Mouse (Mus musculus) cerebellum, adult 9-10 months (tissue): ENCODE measurements at regions not wholly inside any gene's neighbourhood (a gene's known extent, or its start where the extent isn't known, plus 50 kb on each side); places are given as distances from the start of the nearest gene placed in this dataset.

Experiments
- DNase-seq: peaks from one replicate; pipeline ENCODE4 v3.0.0; 2022

DNA sequence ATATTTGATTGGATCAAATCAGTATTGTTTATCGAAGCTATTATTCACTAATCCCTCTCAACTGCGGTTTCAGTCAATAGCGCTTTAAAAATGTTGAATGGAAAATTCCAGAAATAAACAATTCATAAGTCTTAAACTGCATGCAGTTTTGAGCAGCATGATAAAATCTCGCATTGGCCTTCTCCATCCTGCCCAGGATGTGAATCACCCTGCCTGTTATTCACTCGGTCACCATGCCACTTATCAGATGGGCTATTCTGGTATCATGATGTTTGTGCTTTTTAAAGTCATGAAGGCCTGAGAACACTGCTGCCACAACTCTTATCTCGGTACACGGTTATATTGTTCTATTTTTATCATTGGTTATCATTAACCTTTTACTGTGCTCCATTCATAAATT is 238.3 kb downstream of the Papss1 start:
- no peak for DNase-seq

GRCm38 (mm10) chr3:131808127-131808526 is 243.6 kb downstream of the Papss1 start:
- no peak for DNase-seq

DNA sequence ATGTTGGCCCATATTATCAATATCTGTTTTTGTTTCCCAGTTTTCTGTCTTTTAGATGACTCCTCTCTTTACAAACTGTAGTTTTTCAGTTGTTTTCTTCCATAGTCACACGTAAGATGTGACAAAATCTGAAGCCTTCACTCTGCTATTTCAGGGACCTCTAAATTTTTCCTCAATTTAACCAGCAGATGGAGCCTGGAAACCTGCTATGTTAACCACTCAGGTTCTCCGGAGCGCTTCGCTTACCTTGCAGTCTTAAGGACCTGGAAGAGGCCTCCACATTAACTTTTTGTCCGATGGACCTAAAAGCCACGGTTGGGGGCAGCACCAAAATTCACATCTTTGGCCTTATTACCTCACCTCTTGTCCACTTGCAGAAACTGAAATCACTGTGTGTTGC is 248.4 kb downstream of the Papss1 start:
- DNase-seq, result no peak

GRCm38 (mm10) chr3:131818806-131819205 is 254.2 kb downstream of the Papss1 start:
- DNase-seq, result no peak

GRCm38 (mm10) chr3:131857442-131857841 is 227.7 kb upstream of the Dkk2 start:
- no peak for DNase-seq

- DNase-seq, result no peak
Measured at GRCm38 (mm10) chr3:131859083-131859482, 226.0 kb upstream of the Dkk2 start.

DNA sequence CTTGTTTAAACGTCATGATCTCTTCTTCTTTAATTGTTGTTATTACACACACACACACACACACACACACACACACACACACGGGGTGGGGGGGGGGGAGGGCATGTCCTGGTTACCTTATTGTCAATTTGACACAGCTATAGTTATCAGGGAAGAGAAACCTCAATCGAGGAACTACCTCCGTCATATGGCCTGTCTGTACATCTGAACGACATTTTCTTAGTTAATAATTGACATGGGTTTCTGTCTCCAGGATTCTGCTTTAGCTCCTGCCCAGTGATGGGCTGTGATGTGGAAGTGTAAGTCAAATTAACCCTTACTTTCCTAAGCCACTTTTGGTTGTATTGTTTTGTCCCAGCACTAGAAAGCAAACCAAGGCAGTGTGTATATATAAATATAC is 220.0 kb upstream of the Dkk2 start:
- no peak for DNase-seq

- DNase-seq, result no peak
Measured at GRCm38 (mm10) chr3:131867266-131867665, 217.8 kb upstream of the Dkk2 start.

GRCm38 (mm10) chr3:131868219-131868964 is 216.7 kb upstream of the Dkk2 start:
- DNase-seq, result no peak

DNA sequence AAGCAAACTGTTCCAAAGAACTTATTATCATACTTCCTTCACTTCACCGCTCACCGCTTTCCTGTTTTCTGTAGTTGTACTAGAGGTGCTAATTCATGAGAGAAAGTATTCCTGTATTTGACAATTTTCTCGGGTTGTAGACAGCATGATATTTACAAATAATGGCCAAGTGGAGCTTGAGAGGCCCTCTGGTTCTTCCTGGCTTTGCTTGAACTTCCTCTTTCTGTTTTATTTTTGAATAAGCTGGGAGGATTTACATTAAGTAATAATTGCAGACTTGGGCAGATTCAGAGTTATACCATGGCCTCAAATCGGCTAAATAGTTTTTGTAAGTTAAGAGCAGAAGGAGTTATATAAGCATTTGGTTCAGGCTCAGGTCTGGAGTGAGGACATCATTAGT is 215.8 kb upstream of the Dkk2 start:
- no peak for DNase-seq

DNA sequence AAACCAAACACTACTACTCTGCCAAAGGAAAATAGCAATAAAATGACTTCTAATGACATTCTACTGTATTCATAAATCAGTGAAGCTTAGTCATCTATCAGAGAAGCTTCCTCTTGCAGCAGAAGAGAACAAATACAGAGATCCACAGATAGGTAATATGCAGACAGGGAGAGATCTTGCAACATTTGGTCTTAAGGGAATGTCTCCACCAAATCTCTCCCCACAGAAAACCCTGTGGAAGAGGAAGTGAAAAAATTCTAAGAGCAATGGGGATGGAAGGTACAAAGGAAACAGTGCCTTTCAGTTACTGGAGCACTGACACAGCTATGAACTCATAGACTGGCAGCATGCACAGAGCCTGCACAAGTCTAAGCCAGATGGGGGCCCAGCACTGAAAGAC is 202.4 kb upstream of the Dkk2 start:
- DNase-seq, result no peak

DNA sequence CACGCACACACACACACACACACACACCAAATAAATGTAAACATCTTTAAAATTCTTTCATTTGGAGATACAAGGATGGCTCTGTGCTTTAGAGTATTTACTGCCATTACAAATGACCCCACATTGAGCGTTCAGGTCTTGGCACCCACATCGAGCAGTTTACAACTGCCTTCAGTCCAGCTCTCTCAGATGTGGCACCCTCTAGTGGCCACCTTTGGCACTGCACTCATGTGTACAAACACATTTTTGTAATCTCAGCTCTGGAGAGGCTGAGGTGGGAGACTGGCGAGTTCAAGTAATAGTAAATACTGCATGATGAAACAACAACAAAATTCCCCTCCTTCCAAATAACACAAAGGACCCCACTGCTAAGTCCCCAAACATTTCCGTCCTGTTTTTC is 198.6 kb upstream of the Dkk2 start:
- DNase-seq, result no peak

DNA sequence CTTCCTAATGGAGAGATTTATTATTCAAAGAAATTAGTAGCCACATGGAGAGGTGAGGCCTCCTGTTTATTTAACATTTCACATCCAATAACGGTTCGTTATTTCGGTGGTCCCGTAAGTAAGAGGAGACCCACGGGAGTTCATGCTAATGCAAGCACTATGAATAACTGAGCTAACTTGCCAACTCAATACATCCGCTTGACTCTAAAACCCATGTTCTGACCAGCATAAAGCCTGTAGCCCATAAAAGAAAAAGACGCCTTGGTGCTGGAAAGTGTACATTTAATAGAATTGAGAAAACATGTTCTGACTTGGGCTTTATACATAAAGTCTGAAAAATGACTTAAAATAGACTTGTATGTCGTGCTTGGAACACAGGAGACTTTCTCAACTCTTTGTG is 198.1 kb upstream of the Dkk2 start:
- DNase-seq, result no peak

GRCm38 (mm10) chr3:131887670-131888069 is 197.4 kb upstream of the Dkk2 start:
- no peak for DNase-seq

- DNase-seq, result no peak
Measured at GRCm38 (mm10) chr3:131891941-131892340, 193.2 kb upstream of the Dkk2 start.

GRCm38 (mm10) chr3:131893061-131893804 is 191.9 kb upstream of the Dkk2 start:
- no peak for DNase-seq

DNA sequence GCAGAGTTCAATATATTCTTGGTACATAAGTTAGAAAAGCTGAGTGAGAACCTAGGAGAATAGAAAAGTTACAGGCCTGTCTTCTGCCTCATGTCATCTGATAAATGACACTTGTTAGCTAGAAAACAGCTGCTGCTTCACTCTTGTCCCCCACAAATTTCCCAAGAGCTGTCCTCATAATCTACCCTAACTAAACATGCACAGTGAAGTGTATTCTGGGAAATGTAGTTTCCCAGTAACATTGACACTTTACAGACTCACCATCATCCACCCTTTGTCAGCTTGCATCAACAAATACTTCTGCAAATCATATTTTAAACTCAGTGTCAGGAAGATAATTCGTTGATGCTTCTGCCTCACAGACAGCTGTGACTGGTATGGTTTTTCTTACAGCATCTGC is 190.0 kb upstream of the Dkk2 start:
- no peak for DNase-seq

DNA sequence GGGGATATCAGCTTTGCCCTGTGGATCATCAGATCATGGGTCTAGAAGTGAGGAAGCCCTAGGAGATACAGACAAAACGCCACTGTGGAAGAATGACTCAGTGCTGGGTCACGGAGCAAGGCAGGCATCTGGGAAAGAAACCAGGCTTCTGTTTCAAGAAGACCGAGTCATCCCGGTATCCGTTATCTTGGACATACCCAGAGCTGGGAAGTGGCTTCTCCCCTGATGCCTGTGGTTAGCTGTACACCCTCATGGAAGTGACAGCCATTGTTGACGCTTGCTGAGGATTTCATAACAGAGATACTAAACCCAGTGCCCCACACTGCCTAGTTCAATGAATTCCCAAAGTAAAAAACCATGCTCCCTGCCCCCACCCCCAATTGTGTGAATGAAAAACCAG is 171.6 kb upstream of the Dkk2 start:
- DNase-seq, result no peak

DNA sequence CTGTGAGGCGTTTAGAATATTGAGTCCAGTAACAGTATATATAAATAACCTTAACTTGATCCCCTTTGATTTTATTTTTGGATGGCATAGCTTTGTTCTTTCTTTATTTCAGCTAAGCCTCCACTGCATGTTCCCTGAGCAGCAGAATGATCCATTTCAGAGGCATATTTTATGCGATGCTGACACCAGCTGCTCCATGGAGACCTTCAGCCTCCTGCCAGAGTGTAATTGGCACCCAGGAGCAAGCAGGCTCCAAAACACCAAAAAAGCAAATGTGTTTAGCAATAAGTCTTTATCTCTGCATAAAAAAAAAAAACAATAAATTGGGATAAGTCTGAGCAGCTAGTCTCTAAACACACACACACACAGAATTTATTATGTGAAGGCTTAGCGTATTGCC is 170.7 kb upstream of the Dkk2 start:
- DNase-seq, result no peak

DNA sequence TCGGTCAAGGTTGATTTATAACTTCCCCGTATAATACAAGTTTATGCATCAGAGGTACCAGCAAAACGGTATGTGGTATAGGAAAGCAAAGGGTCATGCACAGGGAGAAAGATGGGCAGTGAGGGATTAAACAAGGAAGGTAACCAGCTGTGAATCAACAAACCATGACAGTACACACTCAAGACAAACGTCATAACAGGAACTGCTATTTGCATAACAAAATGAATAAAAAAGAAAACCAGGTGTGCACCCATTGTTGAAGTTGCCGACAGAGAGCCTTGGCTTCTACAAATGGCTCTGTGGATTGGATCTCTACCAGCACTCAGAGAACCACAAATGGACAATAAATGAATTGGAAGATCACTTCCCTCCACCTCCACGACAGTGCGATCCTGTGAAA is 170.1 kb upstream of the Dkk2 start:
- DNase-seq, result no peak

GRCm38 (mm10) chr3:131917734-131918534 is 167.2 kb upstream of the Dkk2 start:
- no peak for DNase-seq

DNA sequence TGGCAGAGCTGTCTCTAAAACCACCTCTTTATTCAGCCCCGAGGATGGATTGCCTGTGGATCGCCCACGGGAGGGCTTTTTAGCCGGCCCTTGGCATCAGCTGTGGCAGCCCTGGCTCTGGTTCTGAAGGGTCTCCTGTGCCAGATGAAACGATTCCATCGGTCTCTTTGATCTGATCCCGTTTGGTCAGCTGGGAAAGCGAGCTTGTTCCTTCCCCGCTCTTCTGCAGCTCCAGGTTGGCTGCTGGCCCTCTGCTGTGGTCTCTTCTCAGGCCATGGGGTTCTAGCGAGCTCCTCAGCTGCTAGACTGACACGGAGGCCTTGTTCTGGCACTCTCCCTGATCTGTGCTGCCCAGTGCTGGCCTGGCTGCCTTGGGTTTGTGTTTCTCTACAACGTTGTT is 165.6 kb upstream of the Dkk2 start:
- DNase-seq, result no peak

- DNase-seq, result no peak
Measured at GRCm38 (mm10) chr3:131921161-131921560, 163.9 kb upstream of the Dkk2 start.

DNA sequence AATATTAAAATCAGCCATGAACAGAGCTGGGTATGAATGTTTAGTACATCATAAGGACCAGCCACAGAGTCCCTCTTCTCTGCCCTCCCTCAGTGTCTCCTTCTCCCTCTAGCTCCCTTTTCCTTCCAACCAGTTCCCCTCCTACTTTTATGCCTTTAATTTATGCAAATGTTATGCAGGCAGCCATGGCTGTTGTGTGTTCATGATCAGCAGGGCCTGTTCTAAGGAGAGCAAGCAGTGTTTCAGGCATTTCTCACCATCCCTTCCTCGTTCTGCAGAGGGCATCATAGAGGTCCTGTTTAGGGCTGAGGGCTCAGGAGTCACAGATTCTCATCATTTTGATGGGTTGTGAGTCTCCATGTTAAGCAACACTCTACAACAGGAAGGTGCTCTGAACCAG is 162.4 kb upstream of the Dkk2 start:
- DNase-seq, result no peak
